In the genomic region with DNA sequence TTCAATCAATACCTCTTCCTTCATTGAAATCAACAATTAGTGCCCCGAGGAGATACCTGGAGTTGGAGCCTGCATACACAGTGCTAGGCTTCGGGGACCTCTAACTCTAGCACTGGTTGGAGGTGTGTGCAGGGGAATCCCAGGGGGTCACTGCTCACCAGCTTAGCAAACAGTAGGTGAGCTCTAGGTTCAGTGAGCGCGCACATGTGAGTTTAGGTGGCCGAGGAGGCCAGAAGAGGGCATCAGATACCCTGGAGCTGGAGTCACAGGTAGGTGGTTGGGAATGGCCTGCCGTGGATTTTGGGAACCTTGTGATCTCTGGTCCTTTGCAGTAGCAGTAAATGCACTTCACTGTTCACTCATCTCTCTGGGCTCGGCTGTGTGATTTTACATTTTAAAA, we compare ENCODE assay signal across 8 mouse cellular contexts. TPM values are rescaled to one million over a fixed set of nuclear protein-coding genes. Genes with fewer than 3 reads are reported as not detected.
DNase-seq lines count a peak whose midpoint lies in the region; ATAC-seq and TF ChIP-seq lines count a peak whose summit lies in the region.

No protein-coding gene starts in this region.

- peaks cover 0 to 16% of the 10 kb centered on the region in 2 experiments; a peak in 2 of 4 replicates for H3K4me1 ChIP-seq in heart, embryonic 14.5 days (ENCODE audit: control insufficient read depth in 2 of 2, insufficient read depth in 2 of 2, low read length in 2 of 2)
- H3K4me1 ChIP-seq in G1E (ENCODE audit: insufficient read depth, low read depth, low read length), result peaks cover 67% of the 10 kb centered on the region
- peaks cover 63% of the 10 kb centered on the region for H3K4me1 ChIP-seq in liver, embryonic 12.5 days

- no peaks in the 10 kb centered on the region for H3K9me3 ChIP-seq in heart, embryonic 14.5 days (ENCODE audit: control insufficient read depth, low read length)
- H3K9me3 ChIP-seq in G1E (replicated peaks), result 0 out of 2 replicates have a peak, but pooled peaks cover 2% of the 10 kb centered on the region
- no peaks in the 10 kb centered on the region for H3K9me3 ChIP-seq in liver, embryonic 12.5 days (replicated peaks)

- H3K4me2 ChIP-seq in heart, embryonic 14.5 days (ENCODE audit: low read length), result peak overlapping the region; percentile 73
- peak overlapping the region; percentile 98 for H3K4me2 ChIP-seq in liver, embryonic 12.5 days

- ATAC-seq in heart, embryonic 14.5 days (ENCODE audit: insufficient number of reproducible peaks, insufficient read depth, low FRiP score, low read depth), result no peak
- ATAC-seq in G1E (ENCODE audit: extremely low read depth, insufficient number of reproducible peaks, low FRiP score, poor library complexity, severe bottlenecking), result no peak
- ATAC-seq in erythroid progenitor cell, adult 5-6 weeks (replicated peaks; ENCODE audit: low FRiP score, poor library complexity, severe bottlenecking), result 0 out of 2 replicates have a peak, but pooled peaks have one; percentile 11
- no peak; the same call in 1 of the 2 replicates for ATAC-seq in liver, embryonic 12.5 days

- no peak for DNase-seq in heart, postnatal 14 days
- no peak for DNase-seq in G1E (ENCODE audit: low spot score)
- no peak for DNase-seq in right cerebral cortex, postnatal 36 days (ENCODE audit: low spot score in 2 of 2)
- DNase-seq in right cerebral cortex, postnatal 4 days, result no peak
- no peak for DNase-seq in adipocyte (ENCODE audit: low spot score)

- no peak for TF ChIP-seq CTCF in G1E (IDR thresholded peaks at IDR 0.05; ENCODE audit: low read depth, low read length)

- H3K9ac ChIP-seq in heart, embryonic 14.5 days (ENCODE audit: low read length), result no peak overlapping the region
- peak overlapping the region; percentile 92 for H3K9ac ChIP-seq in liver, embryonic 12.5 days

- peaks cover 14% of the 10 kb centered on the region; the same call in 1 of the 2 replicates for H3K36me3 ChIP-seq in heart, embryonic 14.5 days (ENCODE audit: control insufficient read depth, insufficient read depth, low read length)
- peaks cover 34% of the 10 kb centered on the region for H3K36me3 ChIP-seq in G1E (replicated peaks)
- H3K36me3 ChIP-seq in liver, embryonic 12.5 days, result peaks cover 16% of the 10 kb centered on the region

- H3K27me3 ChIP-seq in heart, embryonic 14.5 days (ENCODE audit: control insufficient read depth, insufficient read depth, low read length), result no peaks in the 10 kb centered on the region
- H3K27me3 ChIP-seq in G1E (ENCODE audit: insufficient read depth, low read length), result no peaks in the 10 kb centered on the region
- no peaks in the 10 kb centered on the region for H3K27me3 ChIP-seq in liver, embryonic 12.5 days (replicated peaks)

- WGBS in heart, embryonic 14.5 days, result 75% methylated on average over 7 of the region's 7 CpGs
- 64% methylated on average over 7 of the region's 7 CpGs for WGBS in liver, embryonic 12.5 days (ENCODE audit: insufficient replicate concordance)

- H3K4me3 ChIP-seq in heart, embryonic 14.5 days (ENCODE audit: control insufficient read depth in 1 of 2, insufficient read depth in 1 of 2, low read depth in 1 of 2, low read length in 2 of 2), result no peak overlapping the region
- H3K4me3 ChIP-seq in G1E (ENCODE audit: low read depth, low read length), result peak overlapping the region; percentile 82
- peak overlapping the region; percentile 81 for H3K4me3 ChIP-seq in liver, embryonic 12.5 days

- intact Hi-C loops in heart, postnatal 14 days (cut with DNase I), result no loop called here

- H3K27ac ChIP-seq in heart, embryonic 14.5 days (replicated peaks in 1 of 2; ENCODE audit: control insufficient read depth in 1 of 2, insufficient read depth in 1 of 2, low read depth in 2 of 2, low read length in 2 of 2), result no peak overlapping the region
- peak overlapping the region; percentile 91 for H3K27ac ChIP-seq in liver, embryonic 12.5 days

RNA-seq across cellular contexts. Expression of gene Mia2, which starts 37.3 kb away (rescaled TPM):
- 33.2 and 40.0 TPM in 2 replicates for polyA plus RNA-seq in heart, embryonic 14.5 days (2014; fragmentation: Nextera tagmentation; extraction: Ambion mirVana)
- 10 to 100 TPM; 79.4 to 90.4 TPM for total RNA-seq in heart, postnatal 14 days (2021)
- 147 and 162 TPM in 2 replicates for total RNA-seq in G1E (2014; fragmentation: Nextera tagmentation)
- total RNA-seq in G1E (2017), result 135 and 151 TPM in 2 replicates
- 47.7 and 50.5 TPM in 2 replicates for polyA plus RNA-seq in G1E (2012)
- total RNA-seq in erythroid progenitor cell, adult 5-6 weeks (2015; ENCODE audit: low replicate concordance), result 89.4 and 98.9 TPM in 2 replicates
- total RNA-seq in erythroid progenitor cell, adult 5-6 weeks (2017; ENCODE audit: low replicate concordance), result 138 and 233 TPM in 2 replicates
- 52.6 and 59.3 TPM in 2 replicates for polyA plus RNA-seq in liver, embryonic 12.5 days (2016; fragmentation: Nextera tagmentation; extraction: Ambion mirVana)

Comparison
In these comparisons a context has a peak if more than half of its experiments do, and no peak if none do; other contexts are left out.
1. H3K4me3 ChIP-seq: peak in G1E (single experiment) and liver, embryonic 12.5 days (single experiment); none in heart, embryonic 14.5 days (0 of 2).